Comparison of ENCODE assay signal across 8 mouse cellular contexts in genomic region chr5:113908592-113909441, GRCm38 (mm10). TPM values are rescaled to one million over a fixed set of nuclear protein-coding genes. Genes with fewer than 3 reads are reported as not detected.
DNase-seq lines count a peak whose midpoint lies in the region; ATAC-seq lines count a peak whose summit lies in the region.

Gene Coro1c (minus strand): TSS chr5:113908758.

- peak; percentile 76 for ATAC-seq in CD4-positive, CD25-positive, alpha-beta regulatory T cell, adult 4 months
- ATAC-seq in heart, embryonic 14.5 days (ENCODE audit: insufficient number of reproducible peaks, insufficient read depth, low FRiP score, low read depth), result peak; percentile 86
- peak; percentile 84 for ATAC-seq in liver, embryonic 13.5 days (ENCODE audit: low read depth)
- peak; percentile 88 for ATAC-seq in stomach, embryonic 16.5 days (ENCODE audit: insufficient read depth, low FRiP score)

- no peaks in the 10 kb centered on the region for H3K9me3 ChIP-seq in heart, embryonic 14.5 days (ENCODE audit: control insufficient read depth, low read length)
- no peaks in the 10 kb centered on the region for H3K9me3 ChIP-seq in liver, embryonic 13.5 days (replicated peaks)
- no peaks in the 10 kb centered on the region for H3K9me3 ChIP-seq in stomach, embryonic 16.5 days (replicated peaks; ENCODE audit: control insufficient read depth, low read length)

- peak within 1 kb of the TSS; percentile 88 for H3K4me2 ChIP-seq in heart, embryonic 14.5 days (ENCODE audit: low read length)
- peak within 1 kb of the TSS; percentile 100 for H3K4me2 ChIP-seq in liver, embryonic 13.5 days
- peak within 1 kb of the TSS; percentile 70 for H3K4me2 ChIP-seq in stomach, embryonic 16.5 days (ENCODE audit: low read depth, low read length)

- peak within 1 kb of the TSS; percentile 88 for H3K9ac ChIP-seq in heart, embryonic 14.5 days (ENCODE audit: low read length)
- H3K9ac ChIP-seq in liver, embryonic 13.5 days, result peak within 1 kb of the TSS; percentile 97
- H3K9ac ChIP-seq in stomach, embryonic 16.5 days (ENCODE audit: low read length), result peak within 1 kb of the TSS; percentile 96

- no peaks in the 10 kb centered on the region for H3K27me3 ChIP-seq in heart, embryonic 14.5 days (ENCODE audit: control insufficient read depth, insufficient read depth, low read length)
- no peaks in the 10 kb centered on the region for H3K27me3 ChIP-seq in liver, embryonic 13.5 days
- H3K27me3 ChIP-seq in stomach, embryonic 16.5 days (ENCODE audit: control insufficient read depth, insufficient read depth, low read length), result no peaks in the 10 kb centered on the region

- peak; percentile 96 for DNase-seq in c-Kit-negative CD71-positive TER-119-positive erythroid progenitor cells, embryonic 14.5 days (ENCODE audit: low read depth, low spot score)
- peak; percentile 90 for DNase-seq in fibroblast of lung, adult 2 months (ENCODE audit: low read depth)
- peak; percentile 99 for DNase-seq in kidney, postnatal 14 days
- peak; percentile 99 for DNase-seq in liver, embryonic 13.5 days
- DNase-seq in neural tube, embryonic 10.5 days (ENCODE audit: extremely low spot score, low spot score), result peak; percentile 100

- WGBS in heart, embryonic 14.5 days, result under 1% methylated on average over 63 of the region's 68 CpGs
- WGBS in liver, embryonic 13.5 days (ENCODE audit: insufficient replicate concordance), result under 1% methylated on average over 68 of the region's 68 CpGs
- WGBS in stomach, embryonic 16.5 days, result under 1% methylated on average over 56 of the region's 68 CpGs

- peak within 1 kb of the TSS; percentile 91 to 94 for H3K27ac ChIP-seq in heart, embryonic 14.5 days (replicated peaks in 1 of 2; ENCODE audit: control insufficient read depth in 1 of 2, insufficient read depth in 1 of 2, low read depth in 2 of 2, low read length in 2 of 2)
- H3K27ac ChIP-seq in liver, embryonic 13.5 days, result peak within 1 kb of the TSS; percentile 96
- H3K27ac ChIP-seq in stomach, embryonic 16.5 days (ENCODE audit: low read length), result peak within 1 kb of the TSS; percentile 97

- H3K4me1 ChIP-seq in heart, embryonic 14.5 days (ENCODE audit: control insufficient read depth in 2 of 2, insufficient read depth in 2 of 2, low read length in 2 of 2), result peaks cover 13 to 41% of the 10 kb centered on the region in 2 experiments
- H3K4me1 ChIP-seq in liver, embryonic 13.5 days (replicated peaks), result peaks cover 67% of the 10 kb centered on the region
- peaks cover 36% of the 10 kb centered on the region for H3K4me1 ChIP-seq in stomach, embryonic 16.5 days (ENCODE audit: control insufficient read depth, insufficient read depth, low read length)

- H3K36me3 ChIP-seq in heart, embryonic 14.5 days (ENCODE audit: control insufficient read depth, insufficient read depth, low read length), result no peaks in the 10 kb centered on the region
- no peaks in the 10 kb centered on the region for H3K36me3 ChIP-seq in liver, embryonic 13.5 days
- H3K36me3 ChIP-seq in stomach, embryonic 16.5 days (ENCODE audit: control insufficient read depth, insufficient read depth, low read length), result no peaks in the 10 kb centered on the region

- peak within 1 kb of the TSS; percentile 97 to 98 for H3K4me3 ChIP-seq in heart, embryonic 14.5 days (ENCODE audit: control insufficient read depth in 1 of 2, insufficient read depth in 1 of 2, low read depth in 1 of 2, low read length in 2 of 2)
- peak within 1 kb of the TSS; percentile 98 for H3K4me3 ChIP-seq in liver, embryonic 13.5 days (replicated peaks)
- H3K4me3 ChIP-seq in stomach, embryonic 16.5 days (replicated peaks; ENCODE audit: low read length), result peak within 1 kb of the TSS; percentile 95

RNA-seq across cellular contexts. Expression of gene Coro1c, which starts in this region (rescaled TPM):
- 10 to 100 TPM; 43.2 to 59.6 TPM for polyA plus RNA-seq in CD4-positive, CD25-positive, alpha-beta regulatory T cell, adult 4 months (2017; shearing (Covaris generic))
- polyA plus RNA-seq in heart, embryonic 14.5 days (2014; fragmentation: Nextera tagmentation; extraction: Ambion mirVana), result 84.9 and 88.2 TPM in 2 replicates
- polyA plus RNA-seq in liver, embryonic 13.5 days (2015; fragmentation: Nextera tagmentation; extraction: Ambion mirVana), result 48.0 and 60.3 TPM in 2 replicates
- 145 and 159 TPM in 2 replicates for polyA plus RNA-seq in stomach, embryonic 16.5 days (2015; fragmentation: Nextera tagmentation; extraction: Ambion mirVana)

Comparison
In these comparisons a context has a peak if more than half of its experiments do, and no peak if none do; other contexts are left out.
1. Peak in every context shown above with its lines: DNase-seq, ATAC-seq, H3K4me3 ChIP-seq and H3K27ac ChIP-seq.